In genomic region chr11:76180146-76180540, GRCm38 (mm10) we compare ENCODE assay signal across 8 mouse cellular contexts. TPM values are rescaled to one million over a fixed set of nuclear protein-coding genes. Genes with fewer than 3 reads are reported as not detected.
DNase-seq lines count a peak whose midpoint lies in the region; ATAC-seq and TF ChIP-seq lines count a peak whose summit lies in the region.

No protein-coding gene starts in this region.

- H3K36me3 ChIP-seq in E14TG2a.4 (ENCODE audit: insufficient read depth, low read length), result peaks cover 12% of the 10 kb centered on the region
- peaks cover 10% of the 10 kb centered on the region; the same call in 1 of the 2 replicates for H3K36me3 ChIP-seq in forebrain, postnatal 0 days (ENCODE audit: insufficient read depth)
- H3K36me3 ChIP-seq in liver, postnatal 0 days (replicated peaks; ENCODE audit: insufficient read depth, low read length), result 0 out of 2 replicates have a peak, but pooled peaks cover 5% of the 10 kb centered on the region

- H3K4me3 ChIP-seq in E14TG2a.4 (replicated peaks; ENCODE audit: low read length), result peak overlapping the region; percentile 97
- H3K4me3 ChIP-seq in forebrain, postnatal 0 days (ENCODE audit: low read depth, low read length), result peak overlapping the region; percentile 81
- H3K4me3 ChIP-seq in liver, postnatal 0 days (ENCODE audit: low read depth, low read length), result peak overlapping the region; percentile 99

- DNase-seq in heart, adult 11 months, result peak; percentile 87
- DNase-seq in heart, adult 9 months (ENCODE audit: low spot score in 2 of 2), result no peak
- DNase-seq in forebrain, postnatal 0 days, result no peak
- DNase-seq in liver, postnatal 0 days, result no peak
- no peak for DNase-seq in natural killer cell, adult 2 months (ENCODE audit: low spot score in 2 of 2)
- DNase-seq in gastrocnemius, postnatal 36 days, result no peak
- DNase-seq in Muller cell, postnatal 12 days (ENCODE audit: inconsistent ontology term), result no peak

- H3K4me2 ChIP-seq in forebrain, postnatal 0 days (ENCODE audit: low read depth), result peak overlapping the region; percentile 88
- peak overlapping the region; percentile 93 for H3K4me2 ChIP-seq in liver, postnatal 0 days (ENCODE audit: low read depth, low read length)

- no peaks in the 10 kb centered on the region for H3K9me3 ChIP-seq in E14TG2a.4 (ENCODE audit: low read length)
- H3K9me3 ChIP-seq in forebrain, postnatal 0 days (ENCODE audit: low read length), result no peaks in the 10 kb centered on the region
- no peaks in the 10 kb centered on the region for H3K9me3 ChIP-seq in liver, postnatal 0 days (ENCODE audit: low read length)

- no peaks in the 10 kb centered on the region for H3K27me3 ChIP-seq in E14TG2a.4 (ENCODE audit: insufficient read depth, low read length)
- H3K27me3 ChIP-seq in forebrain, postnatal 0 days (ENCODE audit: insufficient read depth, low read length), result no peaks in the 10 kb centered on the region
- H3K27me3 ChIP-seq in liver, postnatal 0 days (ENCODE audit: insufficient read depth, low read length), result no peaks in the 10 kb centered on the region

- H3K4me1 ChIP-seq in E14TG2a.4 (replicated peaks; ENCODE audit: low read depth, low read length), result peaks cover 15% of the 10 kb centered on the region
- no peaks in the 10 kb centered on the region for H3K4me1 ChIP-seq in forebrain, postnatal 0 days (ENCODE audit: insufficient read depth)
- peaks cover 11% of the 10 kb centered on the region for H3K4me1 ChIP-seq in liver, postnatal 0 days (ENCODE audit: insufficient read depth)

- WGBS in forebrain, postnatal 0 days, result 21% methylated on average over 7 of the region's 7 CpGs
- 10% methylated on average over 7 of the region's 7 CpGs for WGBS in liver, postnatal 0 days (ENCODE audit: insufficient replicate concordance)

- H3K9ac ChIP-seq in forebrain, postnatal 0 days, result peak overlapping the region; percentile 80
- peak overlapping the region; percentile 77 for H3K9ac ChIP-seq in liver, postnatal 0 days (replicated peaks)

- intact Hi-C loops in gastrocnemius, postnatal 36 days (cut with DNase I), result no loop called here

- peak overlapping the region; percentile 80 for H3K27ac ChIP-seq in forebrain, postnatal 0 days (ENCODE audit: low read depth, low read length)
- H3K27ac ChIP-seq in liver, postnatal 0 days (ENCODE audit: low read depth), result peak overlapping the region; percentile 72

- no peak for TF ChIP-seq EP300 in liver, postnatal 0 days (IDR thresholded peaks at IDR 0.05; ENCODE audit: low read depth)

- ATAC-seq in forebrain, postnatal 0 days, result no peak
- ATAC-seq in liver, postnatal 0 days, result no peak

- TF ChIP-seq CTCF in E14TG2a.4 (conservative IDR thresholded peaks at IDR 0.05; ENCODE audit: low read length), result no peak
- no peak for TF ChIP-seq CTCF in forebrain, postnatal 0 days (IDR thresholded peaks at IDR 0.05; ENCODE audit: low read depth)
- TF ChIP-seq CTCF in liver, postnatal 0 days (IDR thresholded peaks at IDR 0.05; ENCODE audit: low read depth), result no peak

RNA-seq across cellular contexts. Expression of gene Fam57a, which starts 0.7 kb away (rescaled TPM):
- total RNA-seq in forebrain, postnatal 0 days (2014; rRNA removed), result 25.1 TPM in 2 replicates
- 14.3 and 17.4 TPM in 2 replicates for polyA plus RNA-seq in forebrain, postnatal 0 days (2015; fragmentation: Nextera tagmentation; extraction: Ambion mirVana)
- polyA plus RNA-seq in liver, postnatal 0 days (2015; fragmentation: Nextera tagmentation; extraction: Ambion mirVana), result 2.3 and 2.5 TPM in 2 replicates
- total RNA-seq in gastrocnemius, postnatal 36 days (2021), result 1 to 10 TPM; 1.8 TPM

RNA-seq across cellular contexts. Expression of gene Vps53, which starts 0.7 kb away (rescaled TPM):
- total RNA-seq in forebrain, postnatal 0 days (2014; rRNA removed), result 49.4 and 56.6 TPM in 2 replicates
- polyA plus RNA-seq in forebrain, postnatal 0 days (2015; fragmentation: Nextera tagmentation; extraction: Ambion mirVana), result 59.1 and 63.2 TPM in 2 replicates
- 15.4 and 16.2 TPM in 2 replicates for polyA plus RNA-seq in liver, postnatal 0 days (2015; fragmentation: Nextera tagmentation; extraction: Ambion mirVana)
- 10 to 100 TPM; 20.2 TPM for total RNA-seq in gastrocnemius, postnatal 36 days (2021)

RNA-seq across cellular contexts. Expression of gene Dbil5, which starts 37.3 kb away (rescaled TPM):
- total RNA-seq in forebrain, postnatal 0 days (2014; rRNA removed), result 0.43 TPM in 1 of 2 replicates, not detected in the other
- 0.89 and 1.2 TPM in 2 replicates for polyA plus RNA-seq in forebrain, postnatal 0 days (2015; fragmentation: Nextera tagmentation; extraction: Ambion mirVana)
- polyA plus RNA-seq in liver, postnatal 0 days (2015; fragmentation: Nextera tagmentation; extraction: Ambion mirVana), result 0.73 and 0.86 TPM in 2 replicates
- not detected for total RNA-seq in gastrocnemius, postnatal 36 days (2021)

RNA-seq across cellular contexts. Expression of gene Gemin4, which starts 37.3 kb away (rescaled TPM):
- 11.5 and 12.2 TPM in 2 replicates for total RNA-seq in forebrain, postnatal 0 days (2014; rRNA removed)
- polyA plus RNA-seq in forebrain, postnatal 0 days (2015; fragmentation: Nextera tagmentation; extraction: Ambion mirVana), result 6.9 and 8.7 TPM in 2 replicates
- polyA plus RNA-seq in liver, postnatal 0 days (2015; fragmentation: Nextera tagmentation; extraction: Ambion mirVana), result 6.8 and 9.5 TPM in 2 replicates
- 1 to 10 TPM; 1.6 to 4.0 TPM for total RNA-seq in gastrocnemius, postnatal 36 days (2021)
